Comparison of ENCODE assay signal across 8 mouse cellular contexts in the genomic region with DNA sequence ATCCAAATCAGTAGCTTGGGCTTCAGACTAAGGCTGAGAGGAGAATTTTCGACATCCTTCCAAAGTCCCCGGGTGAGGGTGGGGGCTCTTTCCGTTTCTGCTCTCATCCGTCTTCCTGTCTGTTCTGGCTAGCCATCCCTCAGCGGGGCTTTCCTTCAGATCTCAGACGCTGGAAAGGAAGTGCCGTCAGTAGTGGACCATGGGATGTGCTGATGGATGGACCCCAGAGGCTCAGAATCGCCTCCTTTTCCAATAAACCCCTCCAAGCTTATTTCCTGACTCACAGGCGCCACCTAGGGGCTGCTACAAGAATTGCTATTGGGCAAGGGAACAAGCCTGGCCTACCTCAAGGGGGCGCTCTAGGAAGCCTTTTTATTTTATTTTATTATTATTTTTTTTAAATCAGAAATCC. TPM values are rescaled to one million over a fixed set of nuclear protein-coding genes. Genes with fewer than 3 reads are reported as not detected.
DNase-seq lines count a peak whose midpoint lies in the region; ATAC-seq and TF ChIP-seq lines count a peak whose summit lies in the region.

No protein-coding gene starts in this region.

- ATAC-seq in forebrain, embryonic 13.5 days = peak; percentile 41; the same call in 1 of the 2 replicates
- peak; percentile 86 for ATAC-seq in lung, embryonic 14.5 days (ENCODE audit: insufficient read depth)

- no peaks in the 10 kb centered on the region for H3K9me3 ChIP-seq in E14TG2a.4 (ENCODE audit: low read length)
- H3K9me3 ChIP-seq in forebrain, embryonic 13.5 days (replicated peaks) = peaks cover 6% of the 10 kb centered on the region; the same call in 1 of the 2 replicates
- no peaks in the 10 kb centered on the region for H3K9me3 ChIP-seq in lung, embryonic 14.5 days (ENCODE audit: low read depth, low read length)

- 6% methylated on average over 10 of the region's 10 CpGs for WGBS in forebrain, embryonic 13.5 days
- 5% methylated on average over 10 of the region's 10 CpGs for whole genome bisulfite sequencing in lung, embryonic 14.5 days
- WGBS in olfactory bulb, adult 2 months = 2% methylated on average over 10 of the region's 10 CpGs

- no peaks in the 10 kb centered on the region for H3K27me3 ChIP-seq in E14TG2a.4 (ENCODE audit: insufficient read depth, low read length)
- H3K27me3 ChIP-seq in forebrain, embryonic 13.5 days = no peaks in the 10 kb centered on the region
- H3K27me3 ChIP-seq in lung, embryonic 14.5 days (ENCODE audit: insufficient read depth, low read length) = no peaks in the 10 kb centered on the region

- H3K4me2 ChIP-seq in forebrain, embryonic 13.5 days = peak overlapping the region; percentile 47
- peak overlapping the region; percentile 47 for H3K4me2 ChIP-seq in lung, embryonic 14.5 days

- peaks cover 48% of the 10 kb centered on the region for H3K4me1 ChIP-seq in E14TG2a.4 (replicated peaks; ENCODE audit: low read depth, low read length)
- H3K4me1 ChIP-seq in forebrain, embryonic 13.5 days = peaks cover 9% of the 10 kb centered on the region
- H3K4me1 ChIP-seq in lung, embryonic 14.5 days (ENCODE audit: insufficient read depth) = no peaks in the 10 kb centered on the region
- peaks cover 7% of the 10 kb centered on the region for H3K4me1 ChIP-seq in olfactory bulb, adult 2 months (ENCODE audit: control insufficient read depth, insufficient read depth, low read length)

- no peak overlapping the region for H3K9ac ChIP-seq in forebrain, embryonic 13.5 days
- no peak overlapping the region for H3K9ac ChIP-seq in lung, embryonic 14.5 days

- peaks cover 43% of the 10 kb centered on the region for H3K36me3 ChIP-seq in E14TG2a.4 (ENCODE audit: insufficient read depth, low read length)
- peaks cover 20% of the 10 kb centered on the region for H3K36me3 ChIP-seq in forebrain, embryonic 13.5 days (ENCODE audit: poor library complexity, severe bottlenecking)
- H3K36me3 ChIP-seq in lung, embryonic 14.5 days (ENCODE audit: insufficient read depth) = peaks cover 70% of the 10 kb centered on the region

- TF ChIP-seq POLR2A in olfactory bulb, adult 2 months (IDR thresholded peaks at IDR 0.05; ENCODE audit: insufficient read depth, low read depth, low read length) = no peak

- no peak overlapping the region for H3K27ac ChIP-seq in forebrain, embryonic 13.5 days
- H3K27ac ChIP-seq in lung, embryonic 14.5 days (ENCODE audit: low read depth) = no peak overlapping the region
- no peak overlapping the region for H3K27ac ChIP-seq in olfactory bulb, adult 2 months (ENCODE audit: insufficient read depth, low read depth, low read length)

- peak; percentile 45 for DNase-seq in c-Kit-negative CD71-positive TER-119-positive erythroid progenitor cells, embryonic 14.5 days (ENCODE audit: low read depth, low spot score)
- peak; percentile 89 to 93 for DNase-seq in heart, postnatal 14 days
- peak; percentile 78 for DNase-seq in layer of hippocampus, adult 11-12 months (ENCODE audit: low spot score)
- DNase-seq in lung, embryonic 14.5 days = peak; percentile 95
- peak; percentile 76 for DNase-seq in testis, postnatal 14 days (ENCODE audit: low spot score)

- intact Hi-C loops in heart, postnatal 14 days (cut with DNase I) = loop anchor here (1.0 to 2.0 kb wide), 2 partner anchors 25 to 35 kb away; no protein-coding TSS in a partner anchor

- peak; percentile 100 for TF ChIP-seq CTCF in E14TG2a.4 (conservative IDR thresholded peaks at IDR 0.05; ENCODE audit: low read length)
- TF ChIP-seq CTCF in lung, embryonic 14.5 days (IDR thresholded peaks at IDR 0.05; ENCODE audit: low read depth) = peak; percentile 99
- TF ChIP-seq CTCF in olfactory bulb, adult 2 months (IDR thresholded peaks at IDR 0.05; ENCODE audit: insufficient read depth, low read depth, low read length) = peak; percentile 85

- H3K4me3 ChIP-seq in E14TG2a.4 (replicated peaks; ENCODE audit: low read length) = 0 out of 2 replicates have a peak overlapping the region, but pooled peaks have one; percentile 43
- peak overlapping the region; percentile 20; the same call in 1 of the 2 replicates for H3K4me3 ChIP-seq in forebrain, embryonic 13.5 days
- no peak overlapping the region for H3K4me3 ChIP-seq in lung, embryonic 14.5 days (ENCODE audit: low read depth, low read length)
- peak overlapping the region; percentile 22 for H3K4me3 ChIP-seq in olfactory bulb, adult 2 months (ENCODE audit: insufficient read depth, low read depth, low read length)

RNA-seq across cellular contexts. Expression of a gene that starts 8.6 kb away (rescaled TPM):
- polyA plus RNA-seq in forebrain, embryonic 13.5 days (2015; fragmentation: Nextera tagmentation; extraction: Ambion mirVana) = not detected in 2 replicates
- not detected for total RNA-seq in heart, postnatal 14 days (2021)
- polyA plus RNA-seq in lung, embryonic 14.5 days (2014; fragmentation: Nextera tagmentation; extraction: Ambion mirVana) = not detected in 2 replicates
- not detected in 2 replicates for polyA plus RNA-seq in olfactory bulb, adult 2 months (2012; ENCODE audit: insufficient read depth, insufficient read length, low replicate concordance, missing spikeins)

RNA-seq across cellular contexts. Expression of a gene that starts 11.1 kb away (rescaled TPM):
- polyA plus RNA-seq in forebrain, embryonic 13.5 days (2015; fragmentation: Nextera tagmentation; extraction: Ambion mirVana) = 20.9 and 21.1 TPM in 2 replicates
- 10 to 100 TPM; 28.4 to 31.5 TPM for total RNA-seq in heart, postnatal 14 days (2021)
- 11.7 and 13.8 TPM in 2 replicates for polyA plus RNA-seq in lung, embryonic 14.5 days (2014; fragmentation: Nextera tagmentation; extraction: Ambion mirVana)
- polyA plus RNA-seq in olfactory bulb, adult 2 months (2012; ENCODE audit: insufficient read depth, insufficient read length, low replicate concordance, missing spikeins) = not detected in 2 replicates

RNA-seq across cellular contexts. Expression of a gene that starts 41.8 kb away (rescaled TPM):
- not detected in 2 replicates for polyA plus RNA-seq in forebrain, embryonic 13.5 days (2015; fragmentation: Nextera tagmentation; extraction: Ambion mirVana)
- not detected for total RNA-seq in heart, postnatal 14 days (2021)
- not detected in 2 replicates for polyA plus RNA-seq in lung, embryonic 14.5 days (2014; fragmentation: Nextera tagmentation; extraction: Ambion mirVana)
- not detected in 2 replicates for polyA plus RNA-seq in olfactory bulb, adult 2 months (2012; ENCODE audit: insufficient read depth, insufficient read length, low replicate concordance, missing spikeins)

Comparison
In these comparisons a context has a peak if more than half of its experiments do, and no peak if none do; other contexts are left out.
1. DNase-seq: peak in every context shown above with its lines; median percentile 95 in lung, embryonic 14.5 days; 91 in heart, postnatal 14 days; 78 in layer of hippocampus, adult 11-12 months; 76 in testis, postnatal 14 days; 45 in c-Kit-negative CD71-positive TER-119-positive erythroid progenitor cells, embryonic 14.5 days.